Mouse (Mus musculus): ENCODE measurements around the gene Gys1. TPM values are rescaled to one million over a fixed set of nuclear protein-coding genes. Genes with fewer than 3 reads are reported as not detected.

Gene Gys1
- polyA plus RNA-seq, 1 experiment from 2014 or later = 59.3 TPM

DNA sequence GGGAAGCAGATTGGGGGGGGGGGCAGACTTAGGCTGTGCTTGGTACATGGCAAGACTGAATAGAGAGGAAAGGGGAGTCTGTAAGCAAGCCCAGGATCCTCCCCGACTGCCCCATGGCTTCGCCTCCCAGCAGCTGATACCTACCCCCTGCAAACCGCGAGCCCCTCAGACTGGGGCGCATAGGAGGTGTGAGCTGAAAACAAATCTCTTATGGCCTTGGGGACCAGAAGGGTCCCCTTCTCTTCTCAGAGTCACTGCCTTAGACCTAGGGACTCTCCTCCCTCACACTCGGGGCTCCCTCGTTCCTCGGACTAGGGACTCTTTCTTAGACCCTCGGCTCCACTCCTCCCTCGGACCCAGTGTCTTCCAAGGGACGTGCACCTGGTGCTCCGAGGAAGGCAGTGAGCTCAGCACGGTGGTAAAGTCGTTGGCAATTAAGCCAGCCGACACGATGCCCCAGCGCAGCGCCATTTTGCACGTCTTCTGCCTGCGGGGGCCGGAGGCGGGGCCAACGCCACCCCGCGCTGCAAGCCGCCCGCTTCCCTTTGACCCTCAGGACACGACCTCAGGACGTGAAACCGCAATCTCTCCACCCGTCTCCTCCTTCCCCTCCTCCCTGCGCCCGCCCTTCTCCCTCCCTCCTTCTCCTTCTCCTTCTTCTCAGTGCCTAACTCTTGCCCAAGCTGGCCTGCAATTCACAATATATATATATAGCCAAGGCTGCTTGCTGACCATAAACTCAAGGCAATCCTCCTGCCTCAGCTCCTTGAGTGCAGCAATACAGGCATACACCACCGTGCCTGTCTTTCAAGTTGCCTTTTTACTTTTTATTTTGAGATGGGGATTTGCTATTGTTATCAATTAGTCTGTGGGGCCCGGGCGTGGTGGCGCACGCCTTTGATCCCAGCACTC lies 53.9 kb downstream of the Gys1 start, which contains the start of gene Dhdh:
Gene Dhdh (minus strand): TSS at position 513 of the 912 bp plus-strand sequence.
- no peak for TF ChIP-seq CTCF (IDR thresholded peaks at IDR 0.05)
- POLR2A ChIA-PET = interaction anchor here (0.6 to 0.9 kb wide), 3 partner anchors 9 to 16 kb away, joined by 3 read pairs; no protein-coding TSS in a partner anchor
- DNase-seq (ENCODE audit: low read depth, low spot score) (no peak), ATAC-seq (no peak)
- H3K27me3 ChIP-seq = no peaks in the 10 kb centered on the region
- in situ Hi-C loops (cut with MboI; ENCODE audit: low pct_unique_long_range_greater_than_20kb) = no loop called here
- CTCF ChIA-PET = interaction anchor here (1.1 kb wide), 1 partner anchor 12 kb away, joined by 3 read pairs; no protein-coding TSS in a partner anchor

DNA sequence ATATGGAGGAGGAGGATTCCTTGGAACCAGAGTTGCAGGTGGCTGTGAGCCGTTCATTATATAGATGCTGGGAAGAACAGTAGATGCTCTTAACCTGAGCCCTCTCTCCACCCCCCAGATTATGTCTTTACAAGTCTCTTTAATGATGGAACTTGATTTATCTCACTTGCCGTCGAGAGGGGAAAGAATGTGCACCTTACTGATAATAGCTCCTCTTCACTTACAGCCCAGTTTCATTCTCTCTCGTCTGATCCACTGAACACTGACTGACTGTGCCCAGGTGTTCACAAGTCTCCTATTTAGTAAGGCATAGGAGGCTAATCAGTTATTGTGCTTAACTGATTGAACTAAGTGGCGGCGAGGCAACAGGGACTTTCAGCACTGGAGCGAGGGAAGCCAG lies 54.9 kb downstream of the Gys1 start:
- no peak for DNase-seq (ENCODE audit: low read depth, low spot score)
- in situ Hi-C loops (cut with MboI; ENCODE audit: low pct_unique_long_range_greater_than_20kb) = no loop called here

GRCm38 (mm10) chr7:45490822-45491221 lies 56.2 kb downstream of the Gys1 start:
- CTCF ChIA-PET = interaction anchor here (0.8 to 1.3 kb wide), 2 partner anchors 10 to 70 kb away, joined by 3 read pairs; partner anchors contain the start of gene Tulp2
- POLR2A ChIA-PET = no interaction called here
- H3K27me3 ChIP-seq = no peaks in the 10 kb centered on the region
- in situ Hi-C loops (cut with MboI; ENCODE audit: low pct_unique_long_range_greater_than_20kb) = no loop called here
- TF ChIP-seq CTCF (IDR thresholded peaks at IDR 0.05) = no peak
- DNase-seq (ENCODE audit: low read depth, low spot score) (no peak), ATAC-seq (no peak)

More for the DNA sequence above, 54.9 kb downstream of the Gys1 start:
- no peak for TF ChIP-seq CTCF (IDR thresholded peaks at IDR 0.05)
- H3K27me3 ChIP-seq = no peaks in the 10 kb centered on the region
- no peak for ATAC-seq
- ChIA-PET POLR2A (no interaction called here), CTCF (no interaction called here)

GRCm38 (mm10) chr7:45491264-45491663 lies 56.6 kb downstream of the Gys1 start:
- no peak for TF ChIP-seq CTCF (IDR thresholded peaks at IDR 0.05)
- ChIA-PET CTCF (interaction anchor here (0.8 to 1.3 kb wide), 2 partner anchors 10 to 70 kb away, joined by 3 read pairs; partner anchors contain the start of gene Tulp2), POLR2A (interaction anchor here (0.6 kb wide), 1 partner anchor 55 kb away, joined by 7 read pairs; no protein-coding TSS in a partner anchor)
- no peak for DNase-seq (ENCODE audit: low read depth, low spot score)
- in situ Hi-C loops (cut with MboI; ENCODE audit: low pct_unique_long_range_greater_than_20kb) = no loop called here
- no peak for ATAC-seq
- no peaks in the 10 kb centered on the region for H3K27me3 ChIP-seq

DNA sequence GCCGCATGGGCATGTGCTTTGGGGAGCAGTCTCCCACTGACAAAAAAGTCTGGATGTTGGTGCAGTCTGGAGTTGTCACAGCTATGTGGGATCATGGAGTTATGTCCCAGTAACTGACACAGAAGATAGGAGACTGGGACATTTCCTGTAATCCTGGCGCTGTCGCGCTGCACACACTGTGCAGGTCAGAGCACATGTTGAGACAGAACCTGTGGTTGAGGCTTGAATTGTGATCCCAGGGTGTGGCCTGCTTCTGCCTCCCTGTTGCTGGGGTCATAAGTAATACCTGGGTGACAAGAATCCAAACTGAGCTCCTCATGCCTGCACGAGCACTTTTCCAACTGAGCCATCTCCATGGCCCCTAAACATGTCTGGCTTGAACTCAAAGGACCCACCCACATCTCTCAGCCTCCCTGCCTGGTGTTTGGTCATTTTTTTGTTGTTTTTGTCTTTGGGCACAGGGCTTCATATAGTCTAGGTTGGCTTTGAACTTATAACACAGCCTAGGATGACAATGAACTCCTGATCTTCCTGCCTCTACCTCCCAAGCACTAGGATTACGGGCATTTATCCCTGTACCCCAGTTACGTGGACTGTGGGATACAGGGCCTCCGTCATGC lies 57.7 kb downstream of the Gys1 start:
- DNase-seq (ENCODE audit: low read depth, low spot score) (no peak), ATAC-seq (no peak)
- no peaks in the 10 kb centered on the region for H3K27me3 ChIP-seq
- in situ Hi-C loops (cut with MboI; ENCODE audit: low pct_unique_long_range_greater_than_20kb) = no loop called here
- POLR2A ChIA-PET = no interaction called here
- CTCF ChIA-PET = interaction anchor here (0.9 to 1.4 kb wide), 2 partner anchors 16 kb away, joined by 3 to 4 read pairs; no protein-coding TSS in a partner anchor
- TF ChIP-seq CTCF (IDR thresholded peaks at IDR 0.05) = no peak

- POLR2A ChIA-PET = interaction anchor here (0.6 kb wide), 1 partner anchor 30 kb away, joined by 3 read pairs; no protein-coding TSS in a partner anchor
- no peak for ATAC-seq
- no peaks in the 10 kb centered on the region for H3K27me3 ChIP-seq
- TF ChIP-seq CTCF (IDR thresholded peaks at IDR 0.05) = no peak
- CTCF ChIA-PET = interaction anchor here (1.3 to 2.1 kb wide), 3 partner anchors 16 to 63 kb away, joined by 3 to 6 read pairs (median 4); no protein-coding TSS in a partner anchor
- in situ Hi-C loops (cut with MboI; ENCODE audit: low pct_unique_long_range_greater_than_20kb) = no loop called here
- DNase-seq (ENCODE audit: low read depth, low spot score) = no peak
These were observed 58.3 kb downstream of the Gys1 start for GRCm38 (mm10) chr7:45492951-45493350.

- DNase-seq (ENCODE audit: low read depth, low spot score) (no peak), ATAC-seq (no peak)
- in situ Hi-C loops (cut with MboI; ENCODE audit: low pct_unique_long_range_greater_than_20kb) = no loop called here
- TF ChIP-seq CTCF (IDR thresholded peaks at IDR 0.05) = no peak
- CTCF ChIA-PET = interaction anchor here (1.1 to 2.1 kb wide), 3 partner anchors 17 to 24 kb away, joined by 3 to 6 read pairs (median 5); no protein-coding TSS in a partner anchor
- POLR2A ChIA-PET = no interaction called here
- no peaks in the 10 kb centered on the region for H3K27me3 ChIP-seq
These were observed 59.9 kb downstream of the Gys1 start for GRCm38 (mm10) chr7:45494548-45494947.

DNA sequence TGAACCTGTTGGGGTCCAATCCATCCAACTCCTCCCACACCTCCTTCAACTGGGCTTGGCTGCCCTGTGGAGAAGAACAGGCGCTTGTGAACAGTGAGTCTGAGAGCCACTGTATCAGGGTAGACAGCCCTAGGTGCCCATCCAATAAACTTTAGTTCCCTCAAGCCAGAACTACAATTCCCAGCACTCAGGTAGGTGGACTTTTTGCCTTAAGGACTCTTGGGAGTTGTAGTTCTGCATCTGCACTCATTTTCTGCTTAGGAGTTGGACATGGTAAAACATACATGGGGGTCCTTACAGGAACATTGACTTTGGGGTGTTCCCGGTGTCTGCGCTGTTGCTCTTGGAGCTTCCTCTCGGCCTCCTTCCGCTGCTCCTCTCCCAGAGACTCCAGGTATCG lies 63.8 kb downstream of the Gys1 start:
- no peak for ATAC-seq
- CTCF ChIA-PET = no interaction called here
- POLR2A ChIA-PET = no interaction called here
- in situ Hi-C loops (cut with MboI; ENCODE audit: low pct_unique_long_range_greater_than_20kb) = no loop called here
- DNase-seq (ENCODE audit: low read depth, low spot score) = no peak
- TF ChIP-seq CTCF (IDR thresholded peaks at IDR 0.05) = no peak
- H3K27me3 ChIP-seq = no peaks in the 10 kb centered on the region

Other genes starting within 250 kb of the Gys1 start
- gene Ccdc155, start 230.0 kb upstream of the Gys1 start, polyA plus RNA-seq (2021) = 0.03 TPM
- not detected for gene Dkkl1, start 222.7 kb upstream of the Gys1 start, polyA plus RNA-seq (2021)
- 94.7 TPM for gene Tead2, start 219.1 kb upstream of the Gys1 start, polyA plus RNA-seq (2021)
- gene Cd37, start 195.7 kb upstream of the Gys1 start, polyA plus RNA-seq (2021) = 0.81 TPM
- gene Slc6a16, start 193.8 kb upstream of the Gys1 start, polyA plus RNA-seq (2021) = not detected
- gene Slc6a21, start 157.3 kb upstream of the Gys1 start, polyA plus RNA-seq (2021) = not detected
- gene Trpm4, start 101.1 kb upstream of the Gys1 start, polyA plus RNA-seq (2021) = 15.0 TPM
- 0.06 TPM for gene Hrc, start 99.6 kb upstream of the Gys1 start, polyA plus RNA-seq (2021)
- 4.1 TPM for gene Ppfia3, start 67.8 kb upstream of the Gys1 start, polyA plus RNA-seq (2021)
- 4.7 TPM for gene Lin7b, start 64.3 kb upstream of the Gys1 start, polyA plus RNA-seq (2021)
- gene Snrnp70, start 39.1 kb upstream of the Gys1 start, polyA plus RNA-seq (2021) = 328 TPM
- 0.27 TPM for gene Kcna7, start 29.2 kb upstream of the Gys1 start, polyA plus RNA-seq (2021)
- 3.0 TPM for gene Ntf5, start 21.1 kb upstream of the Gys1 start, polyA plus RNA-seq (2021)
- gene Lhb, start 14.0 kb upstream of the Gys1 start, polyA plus RNA-seq (2021) = 0.14 TPM
- 82.1 TPM for gene Ruvbl2, start 3.3 kb downstream of the Gys1 start, polyA plus RNA-seq (2021)
- gene Ftl1, start 25.0 kb downstream of the Gys1 start, polyA plus RNA-seq (2021) = 15.6 TPM
- 201 TPM for gene Bax, start 32.1 kb downstream of the Gys1 start, polyA plus RNA-seq (2021)
- gene Tulp2, start 47.0 kb downstream of the Gys1 start, polyA plus RNA-seq (2021) = 0.47 TPM
- gene Gm45808, start 52.0 kb downstream of the Gys1 start, polyA plus RNA-seq (2021) = not detected
- gene Dhdh, start 54.0 kb downstream of the Gys1 start, polyA plus RNA-seq (2021) = 0.06 TPM
- gene Nucb1, start 75.6 kb downstream of the Gys1 start, polyA plus RNA-seq (2021) = 506 TPM
- 123 TPM for gene Ppp1r15a, start 91.4 kb downstream of the Gys1 start, polyA plus RNA-seq (2021)
- gene Plekha4, start 91.5 kb downstream of the Gys1 start, polyA plus RNA-seq (2021) = 2.2 TPM
- gene Hsd17b14, start 120.0 kb downstream of the Gys1 start, polyA plus RNA-seq (2021) = 1.6 TPM
- 57.2 TPM for gene Bcat2, start 135.3 kb downstream of the Gys1 start, polyA plus RNA-seq (2021)
- 0.14 TPM for gene Fgf21, start 180.6 kb downstream of the Gys1 start, polyA plus RNA-seq (2021)
- gene Fut1, start 182.4 kb downstream of the Gys1 start, polyA plus RNA-seq (2021) = 0.91 TPM
- gene Izumo1, start 187.0 kb downstream of the Gys1 start, polyA plus RNA-seq (2021) = 0.12 TPM
- 1.6 TPM for gene Rasip1, start 192.6 kb downstream of the Gys1 start, polyA plus RNA-seq (2021)
- 0.40 TPM for gene Mamstr, start 205.1 kb downstream of the Gys1 start, polyA plus RNA-seq (2021)
- 0.23 TPM for gene Fut2, start 231.6 kb downstream of the Gys1 start, polyA plus RNA-seq (2021)
- gene Ntn5, start 249.2 kb downstream of the Gys1 start, polyA plus RNA-seq (2021) = 2.3 TPM

All from Patski (cell line).